Mouse (Mus musculus) 3T3-L1 (cell line): ENCODE results near the gene Med13l.

Source experiments
- DNase-seq: peaks from one replicate; pipeline ENCODE4 v3.0.0-alpha.2; 2015; ENCODE audit warnings: low read depth, low spot score

Med13l gene

GRCm38 (mm10) chr5:118655428-118655827 is 94.9 kb downstream of the Med13l start:
- DNase-seq, result no peak

GRCm38 (mm10) chr5:118655966-118656365 is 95.5 kb downstream of the Med13l start:
- no peak for DNase-seq

- DNase-seq, result no peak
Observed at GRCm38 (mm10) chr5:118658256-118658837, 97.9 kb downstream of the Med13l start.

- DNase-seq, result peak; percentile 92
Observed at GRCm38 (mm10) chr5:118659713-118660112, 99.2 kb downstream of the Med13l start.

- DNase-seq, result no peak
Observed at GRCm38 (mm10) chr5:118661751-118662150, 101.3 kb downstream of the Med13l start.

GRCm38 (mm10) chr5:118663999-118664398 is 103.5 kb downstream of the Med13l start:
- DNase-seq, result peak; percentile 94

GRCm38 (mm10) chr5:118665023-118665422 is 104.5 kb downstream of the Med13l start:
- DNase-seq, result no peak

GRCm38 (mm10) chr5:118666437-118667207 is 106.1 kb downstream of the Med13l start:
- no peak for DNase-seq

- DNase-seq, result no peak
Observed at GRCm38 (mm10) chr5:118667863-118668262, 107.4 kb downstream of the Med13l start.

- no peak for DNase-seq
Observed at GRCm38 (mm10) chr5:118668931-118669330, 108.5 kb downstream of the Med13l start.

GRCm38 (mm10) chr5:118672111-118672510 is 111.6 kb downstream of the Med13l start:
- DNase-seq, result no peak

GRCm38 (mm10) chr5:118673859-118674258 is 113.4 kb downstream of the Med13l start:
- no peak for DNase-seq

- DNase-seq, result no peak
Observed at GRCm38 (mm10) chr5:118674321-118674720, 113.8 kb downstream of the Med13l start.

- DNase-seq, result peak; percentile 62
Observed at GRCm38 (mm10) chr5:118675697-118676096, 115.2 kb downstream of the Med13l start.

- DNase-seq, result no peak
Observed at GRCm38 (mm10) chr5:118676151-118676918, 115.9 kb downstream of the Med13l start.

GRCm38 (mm10) chr5:118679283-118679835 is 118.9 kb downstream of the Med13l start:
- DNase-seq, result no peak

GRCm38 (mm10) chr5:118680853-118681252 is 120.4 kb downstream of the Med13l start:
- no peak for DNase-seq

GRCm38 (mm10) chr5:118682007-118682406 is 121.5 kb downstream of the Med13l start:
- no peak for DNase-seq

GRCm38 (mm10) chr5:118685145-118685544 is 124.7 kb downstream of the Med13l start:
- no peak for DNase-seq

- no peak for DNase-seq
Observed at GRCm38 (mm10) chr5:118686021-118686420, 125.5 kb downstream of the Med13l start.

- DNase-seq, result no peak
Observed at GRCm38 (mm10) chr5:118688886-118689835, 128.7 kb downstream of the Med13l start.
